Mouse (Mus musculus): ENCODE results near the gene Setd1b. TPM values are rescaled to one million over a fixed set of nuclear protein-coding genes. Genes with fewer than 3 reads are reported as not detected.
A peak's percentile ranks its signal among the peaks of the same experiment; 100 is the strongest.

Setd1b gene
- polyA plus RNA-seq, 1 experiment from 2014 or later, result 9.3 TPM

DNA sequence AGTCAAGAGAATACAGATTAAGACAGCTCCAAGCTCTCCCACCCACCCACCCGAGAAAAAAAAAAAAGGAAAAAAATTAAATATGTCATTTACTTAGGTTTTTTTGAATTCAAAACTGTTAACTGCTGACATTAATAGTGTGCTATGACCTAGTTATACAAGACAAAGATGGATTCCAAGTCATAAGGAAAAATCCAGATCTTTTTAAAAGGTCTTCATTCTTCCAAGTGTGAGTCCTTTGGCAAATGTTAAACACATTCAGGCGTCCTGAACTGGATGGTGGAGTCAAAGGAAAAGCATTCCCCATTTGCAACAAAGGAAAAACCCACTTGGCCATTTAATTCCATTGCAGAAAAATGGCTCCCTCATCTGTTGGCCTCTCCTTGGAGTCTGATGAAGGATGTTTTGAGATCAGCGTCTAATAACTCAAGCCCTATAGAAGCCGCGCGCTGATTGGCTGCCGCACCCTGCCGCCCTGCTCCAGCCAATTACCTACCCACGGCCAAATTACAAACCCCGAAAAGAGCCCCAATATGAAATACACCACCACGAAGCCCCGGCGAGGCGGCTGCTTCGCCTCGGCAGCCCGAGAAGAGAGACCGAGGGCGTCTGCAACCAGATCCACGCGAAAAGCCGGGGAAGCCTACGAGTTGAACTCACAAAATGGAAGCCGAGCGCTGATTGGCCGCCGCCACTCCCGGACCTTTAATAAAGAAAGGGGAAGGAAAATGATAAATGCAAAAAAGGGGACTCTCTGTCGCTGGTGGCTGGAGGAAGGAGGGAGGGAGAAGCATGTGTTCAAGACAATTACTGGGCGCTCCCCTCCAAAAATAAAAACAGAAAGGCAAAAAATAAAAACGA lies 1.1 kb upstream of the Setd1b start:
- Histone ChIP-seq H3K79me2 (ENCODE audit: inconsistent target) (peaks cover 58% of the 10 kb centered on the region), H3K36me3 (ENCODE audit: inconsistent target) (no peaks in the 10 kb centered on the region), H3K4me3 (ENCODE audit: inconsistent target) (peak overlapping the region; percentile 52), H3K27ac (peak overlapping the region; percentile 100)
- 1% methylated on average over 31 of the region's 31 CpGs for WGBS (ENCODE audit: missing documents)

GRCm38 (mm10) chr5:123141555-123142160 lies 335 bp upstream of the Setd1b start:
- Histone ChIP-seq H3K27ac (peak overlapping the region; percentile 100), H3K4me3 (ENCODE audit: inconsistent target) (peak overlapping the region; percentile 52), H3K36me3 (ENCODE audit: inconsistent target) (peaks cover 5% of the 10 kb centered on the region; the same call in 1 of the 2 replicates), H3K79me2 (ENCODE audit: inconsistent target) (peaks cover 64% of the 10 kb centered on the region)
- WGBS (ENCODE audit: missing documents), result 1% methylated on average over 33 of the region's 38 CpGs

- 3% methylated on average over 23 of the region's 24 CpGs for WGBS (ENCODE audit: missing documents)
- H3K79me2 ChIP-seq (ENCODE audit: inconsistent target), result peaks cover 76% of the 10 kb centered on the region
- peak overlapping the region; percentile 81 for H3K27ac ChIP-seq
- H3K4me3 ChIP-seq (ENCODE audit: inconsistent target), result peak overlapping the region; percentile 82
- peaks cover 20% of the 10 kb centered on the region for H3K36me3 ChIP-seq (ENCODE audit: inconsistent target)
Observed at GRCm38 (mm10) chr5:123143251-123143970, 1.4 kb downstream of the Setd1b start.

DNA sequence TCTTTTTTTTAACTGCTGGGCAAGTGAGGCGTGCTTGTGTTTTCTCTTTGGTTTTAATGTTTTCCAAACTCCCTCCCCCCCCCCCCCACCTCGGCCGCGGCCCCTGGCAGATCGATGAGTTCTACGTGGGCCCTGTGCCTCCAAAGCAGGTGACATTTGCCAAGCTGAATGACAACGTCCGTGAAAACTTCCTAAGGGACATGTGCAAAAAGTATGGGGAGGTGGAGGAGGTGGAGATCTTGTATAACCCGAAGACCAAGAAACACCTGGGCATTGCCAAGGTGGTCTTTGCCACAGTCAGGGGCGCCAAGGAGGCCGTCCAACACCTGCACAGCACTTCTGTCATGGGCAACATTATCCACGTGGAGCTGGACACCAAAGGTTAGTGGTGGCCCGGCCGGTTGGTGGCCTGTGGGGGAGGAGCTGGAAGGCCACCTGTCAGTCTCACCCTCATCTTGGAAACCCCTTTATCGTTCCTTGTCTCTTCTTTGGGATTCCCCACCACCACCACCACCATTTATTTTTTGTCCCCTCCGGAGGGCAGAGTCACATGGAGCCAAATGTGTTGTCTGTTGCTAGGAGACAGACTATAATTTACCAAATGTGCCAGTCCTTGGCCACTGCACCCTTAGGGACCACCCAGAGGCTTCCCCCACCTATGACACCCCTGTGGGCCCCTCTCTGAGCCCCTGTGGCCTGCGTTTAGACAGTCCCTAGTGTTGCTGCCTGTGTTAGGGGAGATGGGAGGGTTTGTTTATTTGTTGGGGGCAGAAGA lies 2.2 kb downstream of the Setd1b start:
- WGBS (ENCODE audit: missing documents), result 5% methylated on average over 16 of the region's 17 CpGs
- peaks cover 26% of the 10 kb centered on the region for H3K36me3 ChIP-seq (ENCODE audit: inconsistent target)
- peak overlapping the region; percentile 81 for H3K27ac ChIP-seq
- H3K79me2 ChIP-seq (ENCODE audit: inconsistent target), result peaks cover 82% of the 10 kb centered on the region
- H3K4me3 ChIP-seq (ENCODE audit: inconsistent target), result peak overlapping the region; percentile 82

- Histone ChIP-seq H3K4me3 (ENCODE audit: inconsistent target) (peak overlapping the region; percentile 82), H3K36me3 (ENCODE audit: inconsistent target) (peaks cover 26% of the 10 kb centered on the region), H3K79me2 (ENCODE audit: inconsistent target) (peaks cover 82% of the 10 kb centered on the region), H3K27ac (peak overlapping the region; percentile 17)
- 14% methylated on average over 17 of the region's 20 CpGs for WGBS (ENCODE audit: missing documents)
Observed at GRCm38 (mm10) chr5:123144746-123145590, 3.0 kb downstream of the Setd1b start.

- Histone ChIP-seq H3K27ac (no peak overlapping the region), H3K36me3 (ENCODE audit: inconsistent target) (peaks cover 26% of the 10 kb centered on the region), H3K79me2 (ENCODE audit: inconsistent target) (peaks cover 88% of the 10 kb centered on the region), H3K4me3 (ENCODE audit: inconsistent target) (no peak overlapping the region)
- WGBS (ENCODE audit: missing documents), result 93% methylated on average over 11 of the region's 11 CpGs
Observed at GRCm38 (mm10) chr5:123146357-123146756, 4.4 kb downstream of the Setd1b start.

DNA sequence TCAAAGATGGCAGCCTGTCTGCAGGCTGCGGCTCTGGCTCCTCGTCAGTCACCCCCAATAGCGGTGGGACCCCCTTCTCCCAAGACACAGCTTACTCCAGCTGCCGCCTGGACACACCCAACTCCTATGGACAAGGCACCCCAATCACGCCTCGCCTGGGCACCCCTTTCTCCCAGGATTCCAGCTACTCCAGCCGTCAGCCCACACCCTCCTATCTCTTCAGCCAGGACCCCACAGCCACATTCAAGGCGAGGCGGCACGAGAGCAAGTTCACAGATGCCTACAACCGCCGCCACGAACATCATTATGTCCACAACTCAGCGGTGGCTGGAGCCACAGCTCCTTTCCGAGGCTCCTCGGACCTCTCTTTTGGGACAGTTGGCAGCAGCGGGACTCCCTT lies 5.6 kb downstream of the Setd1b start:
- Histone ChIP-seq H3K4me3 (ENCODE audit: inconsistent target) (no peak overlapping the region), H3K79me2 (ENCODE audit: inconsistent target) (peaks cover 100% of the 10 kb centered on the region), H3K36me3 (ENCODE audit: inconsistent target) (peaks cover 26% of the 10 kb centered on the region), H3K27ac (no peak overlapping the region)
- WGBS (ENCODE audit: missing documents), result 93% methylated on average over 17 of the region's 17 CpGs

DNA sequence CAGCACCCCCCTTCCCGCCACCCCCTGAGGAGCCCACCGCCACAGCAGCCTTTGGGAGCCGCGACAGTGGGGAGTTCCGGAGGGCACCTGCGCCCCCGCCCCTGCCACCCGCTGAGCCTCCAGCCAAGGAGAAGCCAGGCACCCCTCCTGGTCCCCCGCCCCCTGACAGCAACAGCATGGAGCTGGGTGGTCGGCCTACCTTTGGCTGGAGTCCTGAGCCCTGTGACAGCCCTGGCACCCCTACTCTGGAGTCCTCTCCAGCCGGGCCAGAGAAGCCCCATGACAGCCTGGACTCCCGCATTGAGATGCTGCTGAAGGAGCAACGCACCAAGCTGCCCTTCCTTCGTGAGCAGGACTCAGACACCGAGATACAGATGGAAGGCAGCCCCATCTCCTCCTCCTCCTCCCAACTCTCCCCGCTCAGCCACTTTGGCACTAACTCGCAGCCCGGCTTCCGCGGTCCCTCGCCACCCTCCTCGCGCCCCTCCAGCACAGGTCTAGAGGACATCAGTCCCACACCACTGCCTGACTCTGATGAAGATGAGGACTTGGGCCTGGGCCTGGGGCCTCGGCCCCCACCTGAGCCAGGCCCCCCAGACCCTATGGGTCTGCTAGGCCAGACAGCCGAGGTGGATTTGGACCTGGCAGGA lies 6.2 kb downstream of the Setd1b start:
- Histone ChIP-seq H3K27ac (no peak overlapping the region), H3K79me2 (ENCODE audit: inconsistent target) (peaks cover 100% of the 10 kb centered on the region), H3K4me3 (ENCODE audit: inconsistent target) (no peak overlapping the region), H3K36me3 (ENCODE audit: inconsistent target) (peaks cover 26% of the 10 kb centered on the region)
- 94% methylated on average over 19 of the region's 25 CpGs for WGBS (ENCODE audit: missing documents)

DNA sequence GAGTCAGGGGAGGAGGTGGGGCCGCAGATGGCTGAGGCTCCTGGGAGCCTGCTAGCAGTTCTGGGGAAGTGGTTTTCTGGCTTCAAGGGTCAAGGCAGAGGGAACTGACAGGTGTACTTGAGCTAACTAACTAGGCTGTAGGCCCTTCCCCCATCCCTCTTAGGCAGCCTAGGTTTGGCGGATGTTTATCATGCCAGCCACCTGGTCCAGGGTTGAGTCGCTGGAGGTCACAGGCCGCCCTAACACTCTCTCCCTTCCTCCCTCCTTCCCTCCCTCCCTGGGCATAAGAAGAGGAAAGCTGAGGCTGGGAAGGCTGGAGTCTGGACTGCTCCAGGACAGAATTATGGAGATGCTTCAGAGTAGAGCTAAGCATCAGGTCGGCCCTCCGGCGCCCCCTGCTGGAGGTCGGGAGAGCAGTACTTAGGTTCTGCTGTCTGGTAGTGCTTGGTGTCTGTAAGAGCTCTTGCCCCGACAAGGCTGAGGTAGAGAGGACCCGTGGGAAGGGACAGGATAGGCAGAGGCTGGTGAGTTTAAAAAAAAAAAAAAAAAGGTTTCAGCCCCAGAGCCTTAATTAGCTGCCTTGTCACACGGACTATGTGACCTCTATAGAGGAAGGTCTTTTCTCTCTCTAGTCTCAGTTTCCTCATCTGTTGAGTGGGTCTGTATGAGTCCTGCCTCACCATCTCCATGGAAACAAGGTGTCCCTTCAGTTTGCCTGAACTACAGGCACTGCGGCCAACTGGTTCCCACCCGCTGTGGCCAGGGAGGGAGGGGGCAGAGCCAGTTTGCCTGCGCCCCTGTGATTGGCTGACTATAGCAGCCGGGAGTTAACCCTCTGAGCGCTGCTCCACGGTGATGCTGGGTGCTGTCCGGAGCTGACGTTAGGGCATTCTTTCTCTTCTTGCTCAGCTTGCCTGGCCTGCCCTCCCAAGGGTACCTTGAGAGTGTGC lies 7.7 kb downstream of the Setd1b start:
- Histone ChIP-seq H3K79me2 (ENCODE audit: inconsistent target) (peaks cover 100% of the 10 kb centered on the region), H3K36me3 (ENCODE audit: inconsistent target) (peaks cover 39% of the 10 kb centered on the region), H3K27ac (peak overlapping the region; percentile 57), H3K4me3 (ENCODE audit: inconsistent target) (peak overlapping the region; percentile 32)
- 7% methylated on average over 19 of the region's 19 CpGs for WGBS (ENCODE audit: missing documents)

GRCm38 (mm10) chr5:123150641-123151040 lies 8.6 kb downstream of the Setd1b start:
- peak overlapping the region; percentile 32 for H3K4me3 ChIP-seq (ENCODE audit: inconsistent target)
- peaks cover 94% of the 10 kb centered on the region for H3K79me2 ChIP-seq (ENCODE audit: inconsistent target)
- peaks cover 41% of the 10 kb centered on the region for H3K36me3 ChIP-seq (ENCODE audit: inconsistent target)
- WGBS (ENCODE audit: missing documents), result 3% methylated on average over 7 of the region's 7 CpGs
- peak overlapping the region; percentile 57 for H3K27ac ChIP-seq

DNA sequence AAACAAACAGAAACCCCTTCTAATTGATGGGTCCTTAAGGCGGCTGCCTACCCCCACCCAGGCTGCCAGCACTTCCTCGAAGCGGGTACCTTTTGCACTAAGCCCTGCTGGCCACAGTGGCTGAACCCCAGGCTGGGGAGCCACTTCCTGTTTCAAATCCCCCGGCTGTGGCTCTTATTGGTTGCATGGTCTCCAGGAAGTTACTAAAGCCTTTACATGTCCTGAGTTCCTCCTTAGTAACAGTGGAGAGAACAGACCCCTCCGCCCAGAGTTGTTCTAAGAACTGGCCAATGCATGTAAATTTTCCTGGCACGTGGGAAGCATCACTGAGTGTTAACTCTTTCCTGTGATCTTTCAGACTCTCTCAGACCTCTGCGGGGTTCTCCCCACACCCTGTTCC lies 9.1 kb downstream of the Setd1b start:
- 3% methylated on average over 6 of the region's 7 CpGs for WGBS (ENCODE audit: missing documents)
- peak overlapping the region; percentile 32 for H3K4me3 ChIP-seq (ENCODE audit: inconsistent target)
- peaks cover 94% of the 10 kb centered on the region for H3K79me2 ChIP-seq (ENCODE audit: inconsistent target)
- H3K27ac ChIP-seq, result peak overlapping the region; percentile 57
- H3K36me3 ChIP-seq (ENCODE audit: inconsistent target), result peaks cover 45% of the 10 kb centered on the region

DNA sequence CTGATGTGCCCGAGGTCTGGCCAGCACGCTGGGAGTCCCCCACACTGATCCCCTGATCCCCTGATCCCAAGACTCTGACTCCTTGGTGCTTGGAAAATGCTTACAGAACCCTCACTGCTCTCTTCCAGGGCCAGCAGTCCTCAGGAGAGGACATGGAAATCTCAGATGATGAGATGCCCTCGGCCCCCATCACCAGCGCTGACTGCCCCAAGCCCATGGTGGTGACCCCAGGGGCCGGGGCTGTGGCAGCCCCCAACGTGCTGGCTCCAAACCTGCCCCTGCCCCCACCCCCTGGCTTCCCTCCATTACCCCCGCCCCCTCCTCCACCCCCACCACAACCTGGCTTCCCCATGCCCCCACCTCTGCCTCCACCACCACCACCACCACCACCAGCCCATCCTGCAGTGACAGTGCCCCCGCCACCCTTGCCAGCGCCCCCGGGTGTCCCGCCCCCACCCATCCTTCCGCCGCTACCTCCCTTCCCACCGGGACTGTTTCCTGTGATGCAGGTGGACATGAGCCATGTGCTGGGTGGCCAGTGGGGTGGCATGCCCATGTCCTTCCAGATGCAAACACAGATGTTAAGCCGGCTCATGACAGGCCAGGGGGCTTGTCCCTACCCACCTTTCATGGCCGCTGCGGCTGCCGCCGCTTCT lies 9.8 kb downstream of the Setd1b start:
- peak overlapping the region; percentile 57; the same call in 1 of the 2 replicates for H3K27ac ChIP-seq
- WGBS (ENCODE audit: missing documents), result 90% methylated on average over 12 of the region's 19 CpGs
- H3K36me3 ChIP-seq (ENCODE audit: inconsistent target), result peaks cover 41% of the 10 kb centered on the region
- peaks cover 94% of the 10 kb centered on the region for H3K79me2 ChIP-seq (ENCODE audit: inconsistent target)
- no peak overlapping the region for H3K4me3 ChIP-seq (ENCODE audit: inconsistent target)
